Mouse (Mus musculus): Measurements from ENCODE around the gene Nol9. TPM values are rescaled to one million over a fixed set of nuclear protein-coding genes. Genes with fewer than 3 reads are reported as not detected.
A peak's percentile ranks its signal among the peaks of the same experiment; 100 is the strongest.

The Nol9 gene
- polyA plus RNA-seq, 1 experiment from 2014 or later, result 16.1 TPM

- ATAC-seq (no peak), DNase-seq (ENCODE audit: low spot score) (no peak)
- no peaks in the 10 kb centered on the region for H3K4me1 ChIP-seq (ENCODE audit: control insufficient read depth, insufficient read depth, low read length)
- H3K9me3 ChIP-seq (replicated peaks; ENCODE audit: control insufficient read depth, low read length), result no peaks in the 10 kb centered on the region
- H3K4me2 ChIP-seq (ENCODE audit: low read length), result no peak overlapping the region
- no peak overlapping the region for H3K4me3 ChIP-seq (ENCODE audit: low read depth, low read length)
- no peaks in the 10 kb centered on the region for H3K36me3 ChIP-seq (ENCODE audit: control insufficient read depth, insufficient read depth, low read length)
- H3K27ac ChIP-seq (ENCODE audit: low read depth, low read length), result no peak overlapping the region
- H3K9ac ChIP-seq (ENCODE audit: low read length), result no peak overlapping the region
- no peaks in the 10 kb centered on the region for H3K27me3 ChIP-seq (replicated peaks; ENCODE audit: control insufficient read depth, insufficient read depth, low read length)
Measured at GRCm38 (mm10) chr4:152067280-152067679, 28.2 kb downstream of the Nol9 start.

GRCm38 (mm10) chr4:152068166-152068724, 29.1 kb downstream of the Nol9 start:
- Histone ChIP-seq H3K36me3 (ENCODE audit: control insufficient read depth, insufficient read depth, low read length) (no peaks in the 10 kb centered on the region), H3K9me3 (replicated peaks; ENCODE audit: control insufficient read depth, low read length) (no peaks in the 10 kb centered on the region), H3K27ac (ENCODE audit: low read depth, low read length) (no peak overlapping the region), H3K9ac (ENCODE audit: low read length) (no peak overlapping the region), H3K27me3 (replicated peaks; ENCODE audit: control insufficient read depth, insufficient read depth, low read length) (no peaks in the 10 kb centered on the region), H3K4me2 (ENCODE audit: low read length) (no peak overlapping the region), H3K4me1 (ENCODE audit: control insufficient read depth, insufficient read depth, low read length) (no peaks in the 10 kb centered on the region), H3K4me3 (ENCODE audit: low read depth, low read length) (no peak overlapping the region)
- no peak for ATAC-seq
- DNase-seq (ENCODE audit: low spot score), result no peak
- WGBS, result 85% methylated on average over 6 of the region's 6 CpGs

GRCm38 (mm10) chr4:152069245-152069644, 30.1 kb downstream of the Nol9 start:
- ATAC-seq (no peak), DNase-seq (ENCODE audit: low spot score) (no peak)
- Histone ChIP-seq H3K9me3 (replicated peaks; ENCODE audit: control insufficient read depth, low read length) (no peaks in the 10 kb centered on the region), H3K27me3 (replicated peaks; ENCODE audit: control insufficient read depth, insufficient read depth, low read length) (no peaks in the 10 kb centered on the region), H3K36me3 (ENCODE audit: control insufficient read depth, insufficient read depth, low read length) (no peaks in the 10 kb centered on the region), H3K27ac (ENCODE audit: low read depth, low read length) (no peak overlapping the region), H3K4me3 (ENCODE audit: low read depth, low read length) (no peak overlapping the region), H3K9ac (ENCODE audit: low read length) (no peak overlapping the region), H3K4me1 (ENCODE audit: control insufficient read depth, insufficient read depth, low read length) (no peaks in the 10 kb centered on the region), H3K4me2 (ENCODE audit: low read length) (no peak overlapping the region)
- 83% methylated on average over 3 of the region's 3 CpGs for WGBS

- Histone ChIP-seq H3K27me3 (replicated peaks; ENCODE audit: control insufficient read depth, insufficient read depth, low read length) (no peaks in the 10 kb centered on the region), H3K4me3 (ENCODE audit: low read depth, low read length) (no peak overlapping the region), H3K9ac (ENCODE audit: low read length) (no peak overlapping the region), H3K4me1 (ENCODE audit: control insufficient read depth, insufficient read depth, low read length) (no peaks in the 10 kb centered on the region), H3K27ac (ENCODE audit: low read depth, low read length) (no peak overlapping the region), H3K9me3 (replicated peaks; ENCODE audit: control insufficient read depth, low read length) (no peaks in the 10 kb centered on the region), H3K4me2 (ENCODE audit: low read length) (no peak overlapping the region), H3K36me3 (ENCODE audit: control insufficient read depth, insufficient read depth, low read length) (no peaks in the 10 kb centered on the region)
- ATAC-seq, result no peak
- WGBS, result 76% methylated on average over 11 of the region's 11 CpGs
- no peak for DNase-seq (ENCODE audit: low spot score)
Measured at GRCm38 (mm10) chr4:152070494-152071396, 31.6 kb downstream of the Nol9 start.

- no peak within 1 kb of the TSS for H3K4me3 ChIP-seq (ENCODE audit: low read depth, low read length)
- H3K4me1 ChIP-seq (ENCODE audit: control insufficient read depth, insufficient read depth, low read length), result no peaks in the 10 kb centered on the region
- WGBS, result 73% methylated on average over 10 of the region's 10 CpGs
- no peaks in the 10 kb centered on the region for H3K27me3 ChIP-seq (replicated peaks; ENCODE audit: control insufficient read depth, insufficient read depth, low read length)
- H3K9me3 ChIP-seq (replicated peaks; ENCODE audit: control insufficient read depth, low read length), result no peaks in the 10 kb centered on the region
- no peaks in the 10 kb centered on the region for H3K36me3 ChIP-seq (ENCODE audit: control insufficient read depth, insufficient read depth, low read length)
- no peak within 1 kb of the TSS for H3K9ac ChIP-seq (ENCODE audit: low read length)
- no peak for ATAC-seq
- H3K27ac ChIP-seq (ENCODE audit: low read depth, low read length), result no peak within 1 kb of the TSS
- DNase-seq (ENCODE audit: low spot score), result peak; percentile 14
- no peak within 1 kb of the TSS for H3K4me2 ChIP-seq (ENCODE audit: low read length)
Measured at GRCm38 (mm10) chr4:152072121-152072601, 33.0 kb downstream of the Nol9 start, which contains the start of gene Plekhg5. TSS of gene Plekhg5 (plus strand) at chr4:152072498.

GRCm38 (mm10) chr4:152072655-152073054, 33.5 kb downstream of the Nol9 start:
- Histone ChIP-seq H3K4me1 (ENCODE audit: control insufficient read depth, insufficient read depth, low read length) (no peaks in the 10 kb centered on the region), H3K4me2 (ENCODE audit: low read length) (no peak overlapping the region), H3K27me3 (replicated peaks; ENCODE audit: control insufficient read depth, insufficient read depth, low read length) (no peaks in the 10 kb centered on the region), H3K9ac (ENCODE audit: low read length) (no peak overlapping the region), H3K9me3 (replicated peaks; ENCODE audit: control insufficient read depth, low read length) (no peaks in the 10 kb centered on the region), H3K4me3 (ENCODE audit: low read depth, low read length) (no peak overlapping the region), H3K36me3 (ENCODE audit: control insufficient read depth, insufficient read depth, low read length) (no peaks in the 10 kb centered on the region), H3K27ac (ENCODE audit: low read depth, low read length) (no peak overlapping the region)
- ATAC-seq (no peak), DNase-seq (ENCODE audit: low spot score) (no peak)
- WGBS, result 65% methylated on average over 10 of the region's 10 CpGs

- H3K4me1 ChIP-seq (ENCODE audit: control insufficient read depth, insufficient read depth, low read length), result no peaks in the 10 kb centered on the region
- DNase-seq (ENCODE audit: low spot score) (no peak), ATAC-seq (no peak)
Measured at GRCm38 (mm10) chr4:152073715-152074114, 34.6 kb downstream of the Nol9 start.

GRCm38 (mm10) chr4:152074548-152074947, 35.4 kb downstream of the Nol9 start:
- Histone ChIP-seq H3K9ac (ENCODE audit: low read length) (no peak overlapping the region), H3K9me3 (replicated peaks; ENCODE audit: control insufficient read depth, low read length) (no peaks in the 10 kb centered on the region), H3K4me2 (ENCODE audit: low read length) (no peak overlapping the region), H3K4me3 (ENCODE audit: low read depth, low read length) (no peak overlapping the region), H3K4me1 (ENCODE audit: control insufficient read depth, insufficient read depth, low read length) (no peaks in the 10 kb centered on the region), H3K36me3 (ENCODE audit: control insufficient read depth, insufficient read depth, low read length) (no peaks in the 10 kb centered on the region), H3K27me3 (replicated peaks; ENCODE audit: control insufficient read depth, insufficient read depth, low read length) (no peaks in the 10 kb centered on the region), H3K27ac (ENCODE audit: low read depth, low read length) (no peak overlapping the region)
- DNase-seq (ENCODE audit: low spot score), result no peak
- WGBS, result 82% methylated on average over 9 of the region's 9 CpGs
- ATAC-seq, result no peak

More at GRCm38 (mm10) chr4:152073715-152074114, 34.6 kb downstream of the Nol9 start:
- 88% methylated on average over 6 of the region's 6 CpGs for WGBS
- Histone ChIP-seq H3K36me3 (ENCODE audit: control insufficient read depth, insufficient read depth, low read length) (no peaks in the 10 kb centered on the region), H3K27ac (ENCODE audit: low read depth, low read length) (no peak overlapping the region), H3K4me2 (ENCODE audit: low read length) (no peak overlapping the region), H3K27me3 (replicated peaks; ENCODE audit: control insufficient read depth, insufficient read depth, low read length) (no peaks in the 10 kb centered on the region), H3K4me3 (ENCODE audit: low read depth, low read length) (no peak overlapping the region), H3K9ac (ENCODE audit: low read length) (no peak overlapping the region), H3K9me3 (replicated peaks; ENCODE audit: control insufficient read depth, low read length) (no peaks in the 10 kb centered on the region)

GRCm38 (mm10) chr4:152077191-152077590, 38.1 kb downstream of the Nol9 start:
- DNase-seq (ENCODE audit: low spot score) (no peak), ATAC-seq (no peak)
- WGBS, result 82% methylated on average over 9 of the region's 9 CpGs
- H3K9me3 ChIP-seq (replicated peaks; ENCODE audit: control insufficient read depth, low read length), result no peaks in the 10 kb centered on the region
- H3K27me3 ChIP-seq (replicated peaks; ENCODE audit: control insufficient read depth, insufficient read depth, low read length), result no peaks in the 10 kb centered on the region
- H3K27ac ChIP-seq (ENCODE audit: low read depth, low read length), result no peak overlapping the region
- H3K4me1 ChIP-seq (ENCODE audit: control insufficient read depth, insufficient read depth, low read length), result no peaks in the 10 kb centered on the region
- H3K4me2 ChIP-seq (ENCODE audit: low read length), result no peak overlapping the region
- H3K9ac ChIP-seq (ENCODE audit: low read length), result no peak overlapping the region
- no peaks in the 10 kb centered on the region for H3K36me3 ChIP-seq (ENCODE audit: control insufficient read depth, insufficient read depth, low read length)
- no peak overlapping the region for H3K4me3 ChIP-seq (ENCODE audit: low read depth, low read length)
